Mouse (Mus musculus): ENCODE results near the gene Gpr83. TPM values are rescaled to one million over a fixed set of nuclear protein-coding genes. Genes with fewer than 3 reads are reported as not detected.

The Gpr83 gene
- polyA plus RNA-seq, 1 experiment, result not detected

GRCm38 (mm10) chr9:14917661-14918060 lies 57.7 kb downstream of the Gpr83 start:
- Histone ChIP-seq H3K27ac (ENCODE audit: insufficient read depth, low read length) (no peak overlapping the region), H3K4me3 (ENCODE audit: insufficient read depth, low read length) (no peak overlapping the region), H3K4me1 (ENCODE audit: control insufficient read depth, insufficient read depth, low read length) (no peaks in the 10 kb centered on the region)
- no peak for TF ChIP-seq POLR2A (IDR thresholded peaks at IDR 0.05; ENCODE audit: low read depth, low read length)
- no peak for TF ChIP-seq CTCF (IDR thresholded peaks at IDR 0.05; ENCODE audit: borderline replicate concordance, insufficient read depth, low read length)

- H3K4me1 ChIP-seq (ENCODE audit: control insufficient read depth, insufficient read depth, low read length), result no peaks in the 10 kb centered on the region
- no peak overlapping the region for H3K27ac ChIP-seq (ENCODE audit: insufficient read depth, low read length)
- no peak overlapping the region for H3K4me3 ChIP-seq (ENCODE audit: insufficient read depth, low read length)
- no peak for TF ChIP-seq CTCF (IDR thresholded peaks at IDR 0.05; ENCODE audit: borderline replicate concordance, insufficient read depth, low read length)
- TF ChIP-seq POLR2A (IDR thresholded peaks at IDR 0.05; ENCODE audit: low read depth, low read length), result no peak
Observed at GRCm38 (mm10) chr9:14918825-14919668, 59.0 kb downstream of the Gpr83 start.

Other genes with a start within 250 kb of the Gpr83 start
- 61.2 and 63.1 TPM in 2 replicates for gene Amotl1, start 215.2 kb upstream of the Gpr83 start, polyA plus RNA-seq (2011; ENCODE audit: insufficient read length, low read depth, missing spikeins)
- gene Piwil4, start 119.5 kb upstream of the Gpr83 start, polyA plus RNA-seq (2011; ENCODE audit: insufficient read length, low read depth, missing spikeins), result not detected in 2 replicates
- gene Fut4, start 107.8 kb upstream of the Gpr83 start, polyA plus RNA-seq (2011; ENCODE audit: insufficient read length, low read depth, missing spikeins), result 0.63 and 1.4 TPM in 2 replicates
- not detected in 2 replicates for gene 1700012B09Rik, start 89.2 kb upstream of the Gpr83 start, polyA plus RNA-seq (2011; ENCODE audit: insufficient read length, low read depth, missing spikeins)
- gene Mre11a, start 75.6 kb upstream of the Gpr83 start, polyA plus RNA-seq (2011; ENCODE audit: insufficient read length, low read depth, missing spikeins), result 39.4 and 50.8 TPM in 2 replicates
- gene Ankrd49, start 75.4 kb upstream of the Gpr83 start, polyA plus RNA-seq (2011; ENCODE audit: insufficient read length, low read depth, missing spikeins), result 21.1 and 25.9 TPM in 2 replicates
- gene Izumo1r, start 43.7 kb downstream of the Gpr83 start, polyA plus RNA-seq (2011; ENCODE audit: insufficient read length, low read depth, missing spikeins), result not detected in 2 replicates
- 21.1 and 24.2 TPM in 2 replicates for gene Panx1, start 185.3 kb downstream of the Gpr83 start, polyA plus RNA-seq (2011; ENCODE audit: insufficient read length, low read depth, missing spikeins)